Mouse (Mus musculus) spleen, adult 2 months (tissue): ENCODE results near the gene Olfr1161. TPM values are rescaled to one million over a fixed set of nuclear protein-coding genes. Genes with fewer than 3 reads are reported as not detected.

Experiments used
- DNase-seq, 2 experiments: peaks; one replicate each; pipeline versions ENCODE4 v3.0.0 to v3.0.0-alpha.2; 2012 to 2021; ENCODE audit warnings: low spot score in 2 of 2, low read depth in 1 of 2
- H3K27ac ChIP-seq: fragments of 200-500 bp; 2 replicates; pipeline ENCODE4 v1.5.1; 2012; ENCODE audit warnings: low read length, inconsistent platforms; ENCODE audit not compliant: insufficient read depth
- H3K27me3 ChIP-seq: fragments of 200-500 bp; 2 replicates; pipeline ENCODE4 v1.6.1; 2012; ENCODE audit warnings: mild to moderate bottlenecking, moderate library complexity, low read length, inconsistent platforms; ENCODE audit not compliant: control insufficient read depth, insufficient read depth
- H3K36me3 ChIP-seq: fragments of 200-500 bp; 2 replicates; pipeline ENCODE4 v1.6.1; 2012; ENCODE audit warnings: mild to moderate bottlenecking, low read length, inconsistent platforms; ENCODE audit not compliant: control insufficient read depth, insufficient read depth
- H3K4me1 ChIP-seq: fragments of 200-500 bp; 2 replicates; pipeline ENCODE4 v1.6.1; 2011; ENCODE audit warnings: inconsistent platforms; ENCODE audit not compliant: control insufficient read depth, insufficient read depth, insufficient read length
- H3K4me3 ChIP-seq: fragments of 200-500 bp; 2 replicates; pipeline ENCODE4 v1.5.1; 2011; ENCODE audit warnings: mild to moderate bottlenecking, inconsistent platforms; ENCODE audit not compliant: insufficient read depth, insufficient read length; ENCODE audit errors: extremely low read depth
- CTCF ChIP-seq: fragments of 200-500 bp; IDR thresholded peaks from 2 replicates; pipeline ENCODE4 v1.5.1; 2011; ENCODE audit warnings: mild to moderate bottlenecking, inconsistent platforms; ENCODE audit not compliant: insufficient read depth, insufficient read length, insufficient replicate concordance; ENCODE audit errors: extremely low read depth
- POLR2A ChIP-seq: fragments of 200-500 bp; IDR thresholded peaks from 2 replicates; pipeline ENCODE4 v1.6.1; 2011; ENCODE audit warnings: low read depth, low read length, inconsistent platforms
- polyA plus RNA-seq: library from polyadenylated mRNA; depleted of rRNA; stranded (reverse); fragments of >200 nt; gene quantifications from 2 replicates; pipeline ENCODE4 v1.2.3, GENCODE M21; 2012; rRNA removed

Olfr1161 gene
- polyA plus RNA-seq, 1 experiment: not detected

- Histone ChIP-seq H3K27ac (no peak within 1 kb of the TSS), H3K4me3 (no peak within 1 kb of the TSS), H3K4me1 (no peaks in the 10 kb centered on the region), H3K36me3 (no peaks in the 10 kb centered on the region), H3K27me3 (no peaks in the 10 kb centered on the region)
- TF ChIP-seq POLR2A: no peak
- TF ChIP-seq CTCF: no peak
- no peak for DNase-seq
Observed at GRCm38 (mm10) chr2:88071730-88072129, 49.2 kb downstream of the Olfr1161 start, which contains the start of gene Olfr1163. Gene Olfr1163, minus strand, starts transcription at chr2:88071830.

Other genes with a start within 250 kb of the Olfr1161 start
- gene Olfr152, start 243.3 kb upstream of the Olfr1161 start, polyA plus RNA-seq: not detected in 2 replicates
- not detected in 2 replicates for gene Olfr1143, start 222.2 kb upstream of the Olfr1161 start, polyA plus RNA-seq
- gene Olfr1145, start 213.0 kb upstream of the Olfr1161 start, polyA plus RNA-seq: not detected in 2 replicates
- not detected in 2 replicates for gene Olfr1148, start 192.2 kb upstream of the Olfr1161 start, polyA plus RNA-seq
- gene Olfr1150-ps1, start 178.8 kb upstream of the Olfr1161 start, polyA plus RNA-seq: not detected in 2 replicates
- not detected in 2 replicates for gene Olfr1151, start 166.9 kb upstream of the Olfr1161 start, polyA plus RNA-seq
- gene Olfr1152, start 156.3 kb upstream of the Olfr1161 start, polyA plus RNA-seq: not detected in 2 replicates
- not detected in 2 replicates for gene Olfr1153, start 127.8 kb upstream of the Olfr1161 start, polyA plus RNA-seq
- gene Olfr1154, start 117.6 kb upstream of the Olfr1161 start, polyA plus RNA-seq: not detected in 2 replicates
- not detected in 2 replicates for gene Olfr1155, start 77.6 kb upstream of the Olfr1161 start, polyA plus RNA-seq
- not detected in 2 replicates for gene Olfr1156, start 69.7 kb upstream of the Olfr1161 start, polyA plus RNA-seq
- gene Olfr1157, start 54.5 kb upstream of the Olfr1161 start, polyA plus RNA-seq: not detected in 2 replicates
- not detected in 2 replicates for gene Olfr74, start 48.1 kb upstream of the Olfr1161 start, polyA plus RNA-seq
- not detected in 2 replicates for gene Olfr1158, start 32.7 kb upstream of the Olfr1161 start, polyA plus RNA-seq
- not detected in 2 replicates for gene Olfr1160, start 14.5 kb upstream of the Olfr1161 start, polyA plus RNA-seq
- not detected in 2 replicates for gene Olfr73, start 14.9 kb downstream of the Olfr1161 start, polyA plus RNA-seq
- not detected in 2 replicates for gene Olfr1162, start 28.4 kb downstream of the Olfr1161 start, polyA plus RNA-seq
- gene Olfr1163, start 49.1 kb downstream of the Olfr1161 start, polyA plus RNA-seq: not detected in 2 replicates
- not detected in 2 replicates for gene Olfr1164, start 71.2 kb downstream of the Olfr1161 start, polyA plus RNA-seq
- not detected in 2 replicates for gene Olfr1166, start 105.5 kb downstream of the Olfr1161 start, polyA plus RNA-seq
- not detected in 2 replicates for gene Olfr1167, start 132.4 kb downstream of the Olfr1161 start, polyA plus RNA-seq
- not detected in 2 replicates for gene Olfr1168, start 159.1 kb downstream of the Olfr1161 start, polyA plus RNA-seq
- not detected in 2 replicates for gene Olfr1170, start 205.6 kb downstream of the Olfr1161 start, polyA plus RNA-seq